Mouse (Mus musculus) ES-E14 (cell line): ENCODE measurements around the gene Iqgap3. TPM values are rescaled to one million over a fixed set of nuclear protein-coding genes. Genes with fewer than 3 reads are reported as not detected.

ENCODE experiments used
- DNase-seq: peaks from one replicate; pipeline ENCODE4 v3.0.0-alpha.2; 2013; ENCODE audit warnings: low read depth, low spot score
- H3K27ac ChIP-seq: 2 replicates; pipeline ENCODE4 v1.5.1; 2012; ENCODE audit warnings: low read depth, mild to moderate bottlenecking, low read length, moderate library complexity, mixed read lengths; ENCODE audit not compliant: poor library complexity, insufficient read depth, severe bottlenecking
- H3K36me3 ChIP-seq: 2 replicates; pipeline ENCODE4 v1.6.1; 2012; ENCODE audit warnings: mild to moderate bottlenecking, low read length, moderate library complexity, mixed read lengths; ENCODE audit not compliant: control insufficient read depth, poor library complexity, insufficient read depth, severe bottlenecking
- H3K4me1 ChIP-seq, 2 experiments: fragments of 150-350 bp in 1 of 2; sonication (generic) in 1 of 2; 2 replicates each; pipeline ENCODE4 v1.6.1; 2012; ENCODE audit warnings: low read length in 2 of 2, mild to moderate bottlenecking in 1 of 2, mixed read lengths in 1 of 2; ENCODE audit not compliant: control insufficient read depth in 2 of 2, insufficient read depth in 2 of 2, poor library complexity in 1 of 2
- H3K4me3 ChIP-seq, 2 experiments: fragments of 150-350 bp in 1 of 2; sonication (generic) in 1 of 2; 2 replicates each; pipeline ENCODE4 v1.5.1; 2012; ENCODE audit warnings: low read length in 2 of 2, low read depth in 1 of 2, mild to moderate bottlenecking in 1 of 2, mixed read lengths in 1 of 2; ENCODE audit not compliant: insufficient read depth in 1 of 2, poor library complexity in 1 of 2, severe bottlenecking in 1 of 2
- H3K9ac ChIP-seq: 2 replicates; pipeline ENCODE4 v1.6.1; 2012; ENCODE audit warnings: low read depth, mild to moderate bottlenecking, low read length, mixed read lengths; ENCODE audit not compliant: poor library complexity, insufficient read depth, severe bottlenecking
- H3K9me3 ChIP-seq: fragments of 150-350 bp; sonication (generic); 2 replicates; pipeline ENCODE4 v1.6.1; 2012; ENCODE audit warnings: low read depth, mild to moderate bottlenecking, low read length; ENCODE audit not compliant: control insufficient read depth, insufficient read depth
- CHD2 ChIP-seq: IDR thresholded peaks from 2 replicates; pipeline ENCODE4 v1.6.1; 2014; ENCODE audit warnings: mild to moderate bottlenecking, low read depth, low read length, inconsistent platforms
- HCFC1 ChIP-seq: IDR thresholded peaks from 2 replicates; pipeline ENCODE4 v1.6.1; 2012; ENCODE audit warnings: low read length, inconsistent platforms, borderline replicate concordance; ENCODE audit not compliant: insufficient read depth
- MAFK ChIP-seq: IDR thresholded peaks from 2 replicates; pipeline ENCODE4 v1.6.1; 2014; ENCODE audit warnings: mild to moderate bottlenecking, low read depth, low read length, inconsistent platforms; ENCODE audit not compliant: insufficient read depth
- ZC3H11A ChIP-seq: IDR thresholded peaks from 2 replicates; pipeline ENCODE4 v1.6.1; 2012; ENCODE audit warnings: low read depth, mild to moderate bottlenecking, inconsistent platforms, low read length, borderline replicate concordance
- ZNF384 ChIP-seq: IDR thresholded peaks from 2 replicates; pipeline ENCODE4 v1.6.1; 2012; ENCODE audit warnings: low read depth, low read length, inconsistent platforms
- in situ Hi-C, 2 experiments: fragments of 600-800 bp; cut with MboI; formaldehyde crosslinking; loops; one replicate each; pipeline ENCODE4 v1.15.1; 2025; ENCODE audit warnings: low sequenced_read_pairs in 2 of 2, inconsistent platforms in 1 of 2; ENCODE audit not compliant: unreplicated experiment in 2 of 2
- total RNA-seq: library from RNA; depleted of rRNA; stranded (reverse); fragments of 300-350 nt; gene quantifications from 2 replicates; pipeline ENCODE4 v1.2.3, GENCODE M21; 2012

The Iqgap3 gene
- total RNA-seq, 1 experiment, result 60.3 TPM

DNA sequence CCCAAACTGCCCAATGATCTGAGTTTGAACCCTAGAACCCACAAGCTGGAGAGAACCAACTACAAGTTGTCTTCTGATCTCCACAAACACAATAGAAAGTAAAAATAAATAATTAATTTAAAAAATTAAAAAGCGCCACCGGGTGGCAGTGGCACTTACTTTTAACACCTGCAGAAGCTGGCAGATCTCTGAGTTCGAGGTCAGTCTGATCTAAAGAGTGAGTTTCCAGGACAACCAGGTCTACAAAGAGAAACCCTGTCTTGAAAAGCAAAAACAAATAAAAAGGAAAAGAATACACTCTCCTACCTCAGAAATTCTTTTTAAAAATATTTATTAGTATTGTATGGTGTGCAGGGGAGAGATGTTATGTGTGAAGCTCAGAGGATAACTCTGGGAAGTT lies 56.0 kb downstream of the Iqgap3 start:
- DNase-seq, result no peak
- H3K36me3 ChIP-seq, result no peaks in the 10 kb centered on the region
- H3K9me3 ChIP-seq, result no peaks in the 10 kb centered on the region
- H3K27ac ChIP-seq, result no peak overlapping the region
- H3K9ac ChIP-seq, result no peak overlapping the region; the same call in 1 of the 2 replicates
- peak overlapping the region; percentile 52 to 64; a peak in 3 of 4 replicates for H3K4me3 ChIP-seq
- no peak for TF ChIP-seq ZNF384
- TF ChIP-seq MAFK, result no peak
- no peak for TF ChIP-seq CHD2
- TF ChIP-seq ZC3H11A, result no peak
- no peak for TF ChIP-seq HCFC1
- in situ Hi-C loops, result no loop called here
- peaks cover 5 to 13% of the 10 kb centered on the region in 2 experiments; a peak in 3 of 4 replicates for H3K4me1 ChIP-seq

DNA sequence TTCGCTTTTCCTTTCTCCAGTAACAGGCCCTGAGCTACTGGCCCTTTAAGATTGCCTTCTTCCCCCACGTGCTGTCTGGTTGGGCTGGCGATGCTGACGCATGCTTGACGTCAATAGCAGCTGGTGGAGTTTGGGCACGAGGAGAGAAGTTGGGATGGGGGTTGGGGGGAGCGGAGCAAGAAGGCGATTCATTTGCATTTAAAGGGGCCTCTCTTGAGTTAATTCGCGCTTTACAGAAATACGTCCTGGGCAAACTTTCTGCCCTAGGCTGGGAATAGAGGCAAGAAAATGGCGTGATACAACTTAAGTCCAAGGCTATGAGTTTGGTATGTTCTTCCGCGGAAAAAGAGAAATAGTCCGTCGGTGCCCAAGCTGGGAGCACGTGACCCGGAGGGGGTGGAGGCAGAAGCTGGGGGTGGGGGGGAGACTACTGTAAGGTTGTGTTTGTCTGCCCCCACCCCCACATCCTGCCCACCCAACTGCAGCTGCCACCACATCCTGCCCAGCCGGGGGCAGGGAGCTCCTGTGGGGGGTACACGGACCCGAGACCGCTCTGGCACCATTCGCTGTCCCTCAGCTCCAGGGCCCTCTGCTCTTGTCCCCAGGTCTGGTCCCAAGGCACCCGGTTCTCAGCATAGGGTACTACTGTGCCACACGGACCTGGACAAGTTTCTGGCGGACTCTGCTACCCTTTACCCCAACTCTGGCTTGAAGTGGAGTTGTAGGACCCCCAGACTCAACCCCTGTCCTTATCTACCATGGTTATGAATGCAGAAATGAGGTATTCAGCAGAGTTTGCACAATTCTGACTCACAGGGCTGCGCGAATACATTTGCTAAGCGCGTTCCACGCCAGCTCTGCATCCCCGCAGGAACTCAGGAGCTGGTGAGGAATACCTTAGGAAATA lies 56.8 kb downstream of the Iqgap3 start:
- Histone ChIP-seq H3K27ac (peak overlapping the region; percentile 9; the same call in 1 of the 2 replicates), H3K4me1 (peaks cover 5 to 13% of the 10 kb centered on the region in 2 experiments), H3K36me3 (no peaks in the 10 kb centered on the region), H3K4me3 (peak overlapping the region; percentile 52 to 64), H3K9me3 (no peaks in the 10 kb centered on the region), H3K9ac (peak overlapping the region; percentile 62)
- in situ Hi-C loops, result no loop called here
- DNase-seq, result peak; percentile 72
- TF ChIP-seq CHD2, result peak; percentile 60; the same call in 1 of the 2 replicates
- TF ChIP-seq MAFK, result 0 out of 2 replicates have a peak, but pooled peaks have one; percentile 52
- no peak for TF ChIP-seq ZNF384

DNA sequence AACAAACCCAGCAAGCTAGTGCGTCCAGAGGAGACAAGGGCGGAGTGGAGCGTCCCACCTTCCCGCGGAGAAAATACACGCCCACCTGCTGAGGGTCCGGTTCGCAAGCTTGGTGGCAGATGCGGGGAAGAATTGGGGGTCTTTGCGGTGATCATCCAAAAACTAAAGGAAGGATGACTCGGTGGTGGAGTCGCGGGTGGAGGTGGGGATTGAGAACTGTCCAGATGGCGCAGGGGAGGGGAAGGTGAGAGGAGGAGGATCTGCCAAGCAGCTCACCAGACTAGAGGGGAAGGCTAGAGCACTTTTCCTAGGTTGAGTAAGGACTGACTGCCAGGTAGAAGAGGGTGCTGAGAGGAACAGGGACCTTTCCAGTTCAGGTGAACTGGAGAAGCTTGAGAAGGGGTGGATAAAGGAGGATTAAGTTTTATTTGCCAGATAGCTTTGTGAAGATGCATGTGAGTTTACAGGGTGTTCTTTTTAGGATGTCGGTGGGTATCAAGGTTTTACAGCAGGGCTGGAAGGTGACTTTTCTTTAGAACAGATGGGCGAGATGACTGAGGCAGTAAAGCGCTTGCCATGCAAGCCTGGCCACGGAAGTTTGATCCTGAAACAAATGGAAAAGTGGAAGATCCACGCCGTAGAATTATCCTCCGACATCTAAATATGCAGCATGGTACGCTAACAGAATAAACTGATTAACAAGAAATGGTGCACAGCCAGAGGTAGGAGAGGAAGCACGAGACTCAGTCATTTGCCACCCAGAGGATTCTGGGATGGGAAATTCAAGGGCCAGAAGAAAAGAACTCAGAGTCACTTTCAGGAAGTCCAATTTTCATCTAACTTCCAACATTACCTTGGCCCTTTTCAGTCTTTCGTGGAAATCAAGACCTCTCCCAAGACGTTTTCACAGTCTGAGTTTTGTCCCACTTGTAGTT lies 57.7 kb downstream of the Iqgap3 start:
- Histone ChIP-seq H3K4me3 (peak overlapping the region; percentile 52 to 64), H3K4me1 (peaks cover 8 to 19% of the 10 kb centered on the region in 2 experiments), H3K36me3 (no peaks in the 10 kb centered on the region), H3K9me3 (no peaks in the 10 kb centered on the region), H3K9ac (peak overlapping the region; percentile 62), H3K27ac (no peak overlapping the region)
- no peak for TF ChIP-seq MAFK
- TF ChIP-seq CHD2, result no peak
- no peak for TF ChIP-seq HCFC1
- no peak for TF ChIP-seq ZNF384
- no peak for TF ChIP-seq ZC3H11A
- in situ Hi-C loops, result no loop called here
- DNase-seq, result no peak

DNA sequence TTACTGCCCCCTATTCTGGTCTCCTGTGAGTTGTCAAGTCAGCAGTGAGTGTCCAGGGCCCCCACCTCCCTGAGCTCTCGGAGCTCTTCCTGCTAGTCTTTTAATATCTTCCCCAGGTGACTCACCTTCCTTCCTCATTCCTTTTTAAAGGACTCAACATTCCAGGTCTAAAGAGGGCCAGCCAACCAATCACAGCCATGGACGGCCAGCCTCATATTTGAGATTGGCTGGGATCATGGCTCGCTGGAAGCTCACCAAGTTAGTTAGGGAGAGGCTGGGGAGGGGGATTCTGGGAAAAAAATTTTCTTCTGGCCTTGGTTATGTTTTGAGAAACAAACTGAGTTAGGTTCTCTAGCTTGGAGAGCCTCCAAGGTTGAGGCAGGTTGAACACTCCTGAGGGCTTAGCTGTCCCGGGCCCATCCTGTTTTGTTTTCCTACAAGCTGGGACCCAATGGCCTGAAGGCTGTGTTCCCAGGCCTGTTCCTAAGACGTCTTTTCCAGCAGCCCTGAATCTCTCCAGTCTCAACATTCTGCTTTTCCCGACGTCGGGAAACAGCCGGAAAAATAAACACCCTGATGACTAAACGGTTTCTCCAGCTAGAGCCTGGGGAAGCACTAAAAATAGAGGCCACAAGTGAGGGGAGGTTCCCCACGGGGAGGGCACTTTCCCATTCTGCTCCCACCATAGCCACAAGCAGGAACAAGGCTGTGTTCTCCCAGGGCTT lies 58.6 kb downstream of the Iqgap3 start:
- in situ Hi-C loops, result no loop called here
- TF ChIP-seq MAFK (0 out of 2 replicates have a peak, but pooled peaks have one; percentile 38), ZNF384 (no peak)
- no peak overlapping the region for H3K9ac ChIP-seq
- H3K27ac ChIP-seq, result no peak overlapping the region
- no peaks in the 10 kb centered on the region for H3K36me3 ChIP-seq
- peaks cover 11 to 27% of the 10 kb centered on the region in 2 experiments for H3K4me1 ChIP-seq
- no peak for DNase-seq
- no peaks in the 10 kb centered on the region for H3K9me3 ChIP-seq
- no peak overlapping the region for H3K4me3 ChIP-seq
